Mouse (Mus musculus) kidney, postnatal 25 days (tissue): ENCODE results near the gene Sh3d21.
A peak's percentile ranks its signal among the peaks of the same experiment; 100 is the strongest.
"Not testable (repeated sequence)": the region's sequence is repeated elsewhere in the genome, so short reads cannot be mapped to it uniquely, and the experiment has no call there.

ENCODE experiments used
- DNase-seq, 2 experiments: peaks; one replicate each; pipeline ENCODE4 v3.0.0; 2021; ENCODE audit warnings: mixed read lengths in 2 of 2

The Sh3d21 gene

GRCm38 (mm10) chr4:126163067-126163659 is at the start of gene Sh3d21:
Sh3d21 (minus strand) TSS chr4:126163491.
- peak; percentile 54 to 78 for DNase-seq

GRCm38 (mm10) chr4:126207081-126207480 is 43.8 kb upstream of the Sh3d21 start:
- no peak for DNase-seq

DNA sequence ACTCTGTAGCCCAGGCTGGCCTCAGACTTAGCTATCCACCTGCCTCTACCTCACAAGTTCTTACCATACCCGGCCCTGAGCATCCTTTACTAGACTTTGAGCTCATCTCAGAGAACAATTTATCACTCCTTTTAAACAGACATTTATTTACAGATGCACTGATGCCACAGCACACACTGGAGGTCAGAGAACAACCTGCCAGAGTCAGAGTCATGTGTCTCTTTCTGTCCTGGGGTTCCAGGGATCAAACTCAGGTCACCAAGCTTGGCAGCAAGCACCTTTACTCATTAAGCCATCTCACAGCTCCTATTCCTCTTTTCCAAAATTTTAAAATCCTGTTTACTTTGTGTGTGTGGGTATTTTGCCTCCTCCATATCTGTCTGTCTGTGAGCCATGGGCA is 42.1 kb upstream of the Sh3d21 start:
- peak in 1 of 2 experiments; percentile 48 for DNase-seq

DNA sequence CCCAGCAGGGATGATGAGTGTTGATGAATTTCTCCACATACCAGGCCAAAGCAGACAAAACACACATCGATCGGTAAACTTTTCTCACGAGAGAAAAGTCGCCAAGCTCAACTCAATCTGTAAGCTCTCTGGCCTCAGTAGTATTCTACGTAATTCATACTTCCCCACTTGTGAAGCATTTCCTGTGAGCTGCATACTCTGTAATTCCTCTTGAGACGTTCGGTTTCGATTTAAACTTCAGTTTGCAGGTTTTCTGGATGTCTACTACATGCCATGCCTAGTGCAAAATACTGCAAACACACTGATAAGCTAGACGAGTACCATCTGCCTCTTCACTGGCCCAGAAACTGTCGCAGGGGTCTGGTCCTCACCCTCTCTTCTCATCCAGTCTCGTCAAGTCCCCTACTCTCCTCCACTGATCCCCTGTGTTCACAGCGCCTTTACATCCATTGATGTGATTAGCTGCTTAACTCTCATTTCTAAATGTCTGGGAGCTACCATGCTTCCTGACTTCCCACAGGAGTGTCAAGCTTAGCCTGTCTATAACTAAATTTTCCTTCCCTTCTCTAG is 41.5 kb upstream of the Sh3d21 start:
- DNase-seq, result no peak

- no peak for DNase-seq
Measured at GRCm38 (mm10) chr4:126204016-126204415, 40.7 kb upstream of the Sh3d21 start.

DNA sequence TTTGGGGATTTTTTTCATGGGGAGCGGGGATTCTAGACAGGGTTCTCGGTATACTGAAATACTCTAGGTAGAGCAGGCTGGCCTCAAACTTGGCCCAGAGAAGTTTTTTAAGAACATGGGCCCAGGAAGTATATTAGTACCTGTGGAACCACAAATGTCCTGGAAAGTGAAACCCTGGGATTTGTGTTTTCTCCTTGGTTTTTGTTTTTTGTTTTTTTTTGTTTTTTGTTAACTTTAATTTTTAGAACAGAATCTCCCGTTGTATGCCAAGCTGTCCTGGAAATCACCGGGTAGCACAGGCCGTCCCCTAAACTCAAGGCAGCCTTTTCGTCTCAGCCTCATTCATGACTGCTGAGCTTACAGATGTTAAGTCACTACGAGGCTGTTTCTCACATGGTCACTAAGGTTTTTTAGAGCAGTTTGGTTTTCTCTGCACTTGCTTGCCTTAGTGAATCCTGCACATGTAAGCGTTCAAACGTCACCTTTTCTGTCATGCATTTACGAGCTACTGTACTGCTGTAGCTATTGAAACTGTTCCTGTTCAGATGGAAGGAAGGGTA is 40.1 kb upstream of the Sh3d21 start:
- DNase-seq, result no peak

DNA sequence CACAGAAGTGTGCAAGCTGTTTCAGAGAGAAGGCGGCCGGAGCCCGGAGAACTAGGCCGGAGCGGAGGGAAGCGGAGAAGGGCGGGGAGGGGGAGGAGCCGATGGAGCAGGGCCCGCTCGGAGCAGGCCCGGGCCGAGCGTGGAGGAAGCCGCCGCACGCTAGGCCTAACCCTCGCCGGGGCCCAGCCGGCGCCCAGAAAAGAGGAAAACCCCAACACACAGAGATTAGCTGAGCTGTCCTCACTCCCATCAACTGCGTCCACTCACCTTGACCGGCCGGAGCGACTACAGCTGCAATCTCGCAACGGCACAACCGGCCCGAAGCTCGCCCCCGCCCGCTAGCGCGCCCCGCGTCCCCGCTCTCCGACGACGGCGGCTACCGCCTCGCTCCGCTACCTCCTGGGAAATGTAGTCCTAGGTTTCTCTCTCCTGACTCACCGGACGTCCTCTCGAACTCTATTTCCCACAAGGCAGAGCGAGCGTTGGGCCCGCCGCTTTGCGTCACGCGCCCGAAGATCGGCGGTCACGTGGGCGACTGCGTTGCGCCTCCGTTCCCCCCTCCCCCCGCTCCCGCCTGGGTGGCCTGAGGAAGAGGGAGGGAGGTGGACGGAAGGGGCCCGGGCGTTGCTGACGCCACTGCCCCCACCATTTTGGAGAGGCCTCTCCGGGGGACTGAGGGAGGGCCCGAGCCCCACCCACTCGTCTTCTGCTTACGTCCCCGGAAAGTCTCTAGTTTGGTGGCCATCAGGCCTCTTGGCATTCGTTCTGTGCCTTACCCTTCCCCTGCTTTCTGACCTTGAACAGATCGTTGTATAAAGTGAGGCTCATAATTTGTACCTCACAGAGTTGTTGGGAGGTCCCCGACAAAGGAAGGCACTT is 39.3 kb upstream of the Sh3d21 start, which contains the start of gene Thrap3:
TSS of gene Thrap3 (minus strand) at position 458 of the 879 bp plus-strand sequence.
- DNase-seq, result peak; percentile 99 to 100

DNA sequence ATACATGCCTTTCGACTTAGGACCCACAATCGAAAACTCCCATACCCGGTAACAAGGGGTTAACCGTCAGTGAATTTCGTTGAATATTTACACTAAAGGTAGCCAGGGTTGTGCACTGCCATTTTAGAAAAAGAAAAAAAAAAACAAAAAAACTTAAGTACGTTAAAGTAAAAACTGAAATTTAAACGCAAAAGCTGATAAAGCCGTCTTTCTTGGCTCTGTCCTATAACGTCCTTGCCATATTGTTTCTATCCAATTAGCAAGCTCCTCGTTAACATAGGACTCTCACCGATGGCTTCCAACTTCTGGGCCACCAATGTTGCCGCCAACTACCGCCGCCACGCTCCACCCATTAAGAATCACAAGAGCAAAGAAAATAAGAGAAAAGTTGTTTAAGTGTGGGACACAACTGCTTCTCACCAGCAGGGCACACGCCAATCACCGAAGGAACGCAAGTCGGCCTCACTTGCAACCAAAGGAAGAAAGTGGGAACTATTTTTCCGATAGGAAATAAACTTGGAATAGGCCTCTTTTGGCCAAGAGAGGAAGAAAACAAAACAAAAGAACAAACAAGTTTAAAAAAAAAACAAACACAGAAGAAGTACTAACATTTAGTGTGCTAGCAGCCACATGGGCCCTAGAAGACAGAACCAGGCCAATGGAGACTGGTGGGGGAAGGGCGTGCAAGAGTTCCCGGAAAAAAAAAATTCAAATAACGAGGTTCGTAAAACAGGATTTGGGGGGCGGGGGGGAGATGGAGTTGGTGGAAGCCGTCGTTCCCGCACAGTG is 38.4 kb upstream of the Sh3d21 start:
- peak; percentile 25 to 50 for DNase-seq

DNA sequence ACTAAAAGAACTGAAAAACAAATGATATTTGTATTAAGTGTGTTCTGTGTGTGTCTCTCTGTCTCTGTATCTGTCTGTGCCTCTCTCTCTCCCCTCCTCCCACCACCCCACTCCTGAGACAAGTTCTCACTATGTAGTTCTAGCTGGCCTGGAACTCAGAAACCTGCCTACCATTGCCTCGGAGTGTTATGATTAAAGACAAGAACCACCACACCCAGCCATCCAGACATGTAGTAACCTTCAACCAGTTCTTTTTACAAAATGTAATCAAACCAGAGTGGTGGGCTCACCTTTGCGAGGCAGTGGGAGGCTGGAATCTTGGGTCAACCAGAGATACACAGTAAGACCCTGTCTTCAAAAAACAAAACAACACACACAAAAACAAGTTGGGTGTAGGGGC is 37.4 kb upstream of the Sh3d21 start:
- no peak for DNase-seq

DNA sequence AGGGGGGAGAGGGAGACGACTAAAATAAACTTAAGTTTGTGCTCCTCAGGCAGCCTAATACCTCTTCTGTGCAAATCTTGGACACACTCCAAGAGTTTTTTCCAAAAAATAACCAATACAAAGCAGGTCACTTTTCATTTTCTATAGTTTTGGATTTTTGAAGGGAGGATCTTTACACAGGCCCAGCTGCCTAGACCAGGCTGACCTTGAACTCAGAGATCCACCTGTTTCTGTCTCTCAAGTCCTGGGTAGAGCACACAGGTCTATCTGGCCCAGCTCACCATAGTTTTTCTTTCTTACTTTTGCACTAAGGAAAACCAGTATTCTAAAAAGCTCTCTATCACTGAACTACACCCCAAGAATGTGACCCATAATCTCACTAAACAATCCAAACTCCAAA is 36.7 kb upstream of the Sh3d21 start:
- DNase-seq, result no peak

DNA sequence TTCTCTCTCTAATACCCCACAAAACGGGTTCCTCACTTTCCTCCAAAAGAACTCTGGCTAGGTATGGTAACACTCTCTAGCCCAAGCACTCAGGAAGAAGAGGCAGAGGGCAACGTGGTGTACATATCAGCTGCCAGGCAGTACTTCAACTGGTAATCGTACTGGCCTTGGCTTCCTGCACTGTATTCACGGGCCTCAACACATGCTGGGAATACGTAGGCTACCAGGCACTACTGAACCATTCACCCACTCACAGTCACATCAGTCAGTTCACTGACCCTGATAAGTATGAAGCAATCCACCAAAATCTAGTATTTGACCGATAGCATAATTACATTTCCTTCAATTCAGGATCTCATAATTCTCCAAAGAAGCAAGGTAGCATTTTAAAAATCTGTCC is 36.3 kb upstream of the Sh3d21 start:
- DNase-seq, result no peak

GRCm38 (mm10) chr4:126197485-126197884 is 34.2 kb upstream of the Sh3d21 start:
- peak in 1 of 2 experiments; percentile 36 for DNase-seq

DNA sequence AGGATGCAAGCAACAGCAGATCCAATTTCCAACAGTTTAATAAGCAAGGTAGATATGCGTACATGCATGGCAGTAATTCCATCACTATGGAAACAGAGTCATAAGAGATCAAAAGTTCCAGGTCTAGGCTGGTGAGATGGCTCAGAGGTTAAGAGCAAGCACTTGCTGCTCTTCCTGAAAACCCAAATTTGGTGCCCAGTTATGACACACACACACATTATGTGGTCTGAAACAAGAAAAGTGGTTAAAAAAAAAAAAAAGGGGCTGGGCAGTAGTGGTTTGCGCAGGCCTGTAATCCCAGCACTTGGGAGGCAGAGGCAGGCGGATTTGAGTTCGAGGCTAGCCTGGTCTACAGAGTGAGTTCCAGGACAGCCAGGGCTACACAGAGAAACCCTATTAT is 31.6 kb upstream of the Sh3d21 start:
- DNase-seq, result no peak

GRCm38 (mm10) chr4:126194216-126194615 is 30.9 kb upstream of the Sh3d21 start:
- no peak for DNase-seq

GRCm38 (mm10) chr4:126190636-126191035 is 27.3 kb upstream of the Sh3d21 start:
- no peak for DNase-seq

- no peak for DNase-seq
Measured at GRCm38 (mm10) chr4:126187096-126187495, 23.8 kb upstream of the Sh3d21 start.

- DNase-seq, result no peak
Measured at GRCm38 (mm10) chr4:126183034-126183433, 19.7 kb upstream of the Sh3d21 start.

DNA sequence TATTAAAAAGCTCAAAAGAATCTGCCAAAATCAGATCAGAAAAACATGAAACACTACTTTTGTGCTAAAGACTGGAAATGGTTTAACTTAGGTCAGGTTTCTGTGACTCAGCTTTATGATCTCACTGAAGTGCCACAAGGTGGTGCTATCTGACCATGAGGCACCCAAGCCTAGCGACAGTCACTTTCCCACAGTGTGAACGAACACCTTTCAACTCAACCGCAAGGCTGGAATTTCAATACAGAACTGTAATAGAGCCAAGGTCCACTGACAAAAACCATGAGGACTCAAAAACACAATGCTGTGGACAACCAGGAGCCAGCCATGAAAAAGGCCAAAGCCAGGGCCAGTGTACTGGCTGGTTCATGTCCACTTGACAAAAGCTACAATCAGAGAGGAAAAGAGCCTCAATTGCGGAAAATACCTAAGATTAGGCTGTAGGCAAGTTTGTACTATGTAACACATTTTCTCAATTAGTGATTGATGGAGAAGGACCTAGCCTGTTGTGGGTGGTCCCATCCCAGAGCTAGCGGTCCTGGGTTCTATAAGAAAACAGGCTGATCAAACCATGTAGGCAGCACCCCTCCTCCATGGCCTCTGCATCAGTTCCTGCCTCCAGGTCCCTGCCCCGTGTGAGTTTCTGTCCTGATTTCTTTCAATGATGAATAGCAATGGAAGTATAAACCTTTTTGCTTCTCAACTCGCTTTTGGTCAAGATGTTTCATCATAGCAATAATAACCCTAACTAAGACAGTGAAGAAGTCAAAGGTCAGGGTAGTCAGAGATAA is 18.1 kb upstream of the Sh3d21 start:
- DNase-seq, result peak; percentile 67 to 68

DNA sequence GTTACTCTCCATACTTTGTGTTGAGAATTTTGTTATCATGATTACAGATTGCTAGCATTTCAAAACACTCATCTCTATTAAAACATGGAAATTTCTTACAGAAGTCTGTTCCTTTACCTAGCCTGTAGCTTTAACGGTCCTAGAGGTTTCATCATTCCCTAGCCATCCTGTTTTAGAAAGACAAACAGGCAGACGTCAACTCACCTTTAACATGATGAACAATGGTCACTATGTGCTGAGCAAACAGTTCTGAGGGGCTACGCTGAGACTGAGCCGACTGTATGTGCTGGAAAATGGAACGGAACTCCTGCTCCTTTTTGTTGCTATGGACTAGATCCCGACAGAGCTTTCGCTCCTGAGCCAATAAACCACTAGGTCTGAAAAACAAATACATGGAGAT is 12.7 kb upstream of the Sh3d21 start:
- DNase-seq, result not testable (repeated sequence)

DNA sequence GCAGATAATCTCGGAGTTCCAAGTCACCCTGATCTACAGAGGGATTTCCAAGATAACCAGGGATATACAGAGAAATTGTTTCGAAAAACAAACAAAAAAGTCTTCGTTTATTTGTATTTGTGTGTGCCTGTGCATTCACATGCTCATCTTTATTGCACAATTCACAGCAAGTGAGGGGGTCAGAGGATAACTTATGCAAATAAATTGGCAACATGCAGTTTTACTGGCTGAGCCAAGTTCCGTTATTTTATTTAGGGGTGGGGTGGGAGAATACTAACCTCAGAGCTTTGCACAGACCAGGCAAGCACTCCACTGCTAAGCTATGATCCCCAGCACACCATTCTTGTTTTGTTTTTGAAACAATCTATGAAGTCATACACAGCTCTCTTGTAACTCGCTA is 10.5 kb upstream of the Sh3d21 start:
- no peak for DNase-seq

DNA sequence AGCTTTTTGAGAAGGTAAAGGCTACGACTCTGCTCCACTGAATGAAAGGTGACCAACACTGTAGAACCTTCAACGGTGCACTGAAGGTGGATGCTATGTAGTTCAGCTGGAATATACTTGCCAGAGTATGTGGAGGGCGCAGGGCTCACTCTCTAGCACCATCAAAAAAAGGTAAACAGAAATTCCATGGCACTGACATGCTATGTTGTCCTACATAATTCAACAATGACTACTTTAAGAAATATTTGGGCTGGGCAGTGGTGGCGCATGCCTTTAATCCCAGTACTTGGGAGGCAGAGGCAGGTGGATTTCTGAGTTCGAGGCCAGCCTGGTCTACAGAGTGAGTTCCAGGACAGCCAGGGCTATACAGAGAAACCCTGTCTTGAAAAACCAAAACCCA is 7.4 kb upstream of the Sh3d21 start:
- not testable (repeated sequence) for DNase-seq

GRCm38 (mm10) chr4:126168851-126169250 is 5.6 kb upstream of the Sh3d21 start:
- DNase-seq, result peak in 1 of 2 experiments; percentile 47
